In genomic region chr10:121705399-121706163, GRCm38 (mm10) we compare ENCODE assay signal across 15 mouse cellular contexts. TPM values are rescaled to one million over a fixed set of nuclear protein-coding genes. Genes with fewer than 3 reads are reported as not detected.
DNase-seq lines count a peak whose midpoint lies in the region; ATAC-seq lines count a peak whose summit lies in the region.
"Had no signal": no experiment of that assay in that cellular context is flagged by ENCODE, and none has a peak within 500 bp of the region (broad histone marks: within the 10 kb centered on the region; RNA-seq: fewer than 3 reads in every experiment).

No protein-coding gene starts in this region.

- no peaks in the 10 kb centered on the region for H3K4me1 ChIP-seq in heart, embryonic 10.5 days
- H3K4me1 ChIP-seq in forebrain, embryonic 10.5 days, result no peaks in the 10 kb centered on the region
- H3K4me1 ChIP-seq: embryonic facial prominence, embryonic 13.5 days; midbrain, embryonic 12.5 days; neural tube, embryonic 13.5 days had no signal

- peak; percentile 48 to 50 for DNase-seq in heart, adult 9 months (ENCODE audit: low spot score in 2 of 2)
- DNase-seq in heart, embryonic 10.5 days (ENCODE audit: low spot score), result no peak
- DNase-seq in NIH3T3 (ENCODE audit: low read depth), result peak; percentile 52
- peak; percentile 29 to 79 for DNase-seq in adrenal gland, postnatal 36 days
- peak; percentile 63 for DNase-seq in lung, postnatal 25 days (ENCODE audit: low spot score)
- no peak for DNase-seq in forebrain, embryonic 10.5 days (ENCODE audit: extremely low spot score, low spot score)
- no peak for DNase-seq in kidney, postnatal 25 days
- DNase-seq: cerebellum, postnatal 10 days; kidney, adult 11 months had no signal

- WGBS in heart, embryonic 10.5 days, result 73% methylated on average over 15 of the region's 15 CpGs
- WGBS in forebrain, embryonic 10.5 days, result 91% methylated on average over 15 of the region's 15 CpGs

- no peak overlapping the region for H3K4me3 ChIP-seq in heart, embryonic 10.5 days
- no peak overlapping the region for H3K4me3 ChIP-seq in forebrain, embryonic 10.5 days
- H3K4me3 ChIP-seq: embryonic facial prominence, embryonic 13.5 days; left cerebral cortex, adult 2 months; midbrain, embryonic 12.5 days; neural tube, embryonic 13.5 days had no signal

- no peaks in the 10 kb centered on the region for H3K9me3 ChIP-seq in heart, embryonic 10.5 days
- no peaks in the 10 kb centered on the region for H3K9me3 ChIP-seq in forebrain, embryonic 10.5 days
- H3K9me3 ChIP-seq: embryonic facial prominence, embryonic 13.5 days; midbrain, embryonic 12.5 days; neural tube, embryonic 13.5 days had no signal

- H3K27ac ChIP-seq in heart, embryonic 10.5 days, result no peak overlapping the region
- H3K27ac ChIP-seq in forebrain, embryonic 10.5 days, result no peak overlapping the region
- H3K27ac ChIP-seq: embryonic facial prominence, embryonic 13.5 days; left cerebral cortex, adult 2 months; liver, embryonic 14.5 days; midbrain, embryonic 12.5 days; neural tube, embryonic 13.5 days had no signal

- H3K36me3 ChIP-seq in heart, embryonic 10.5 days, result no peaks in the 10 kb centered on the region
- no peaks in the 10 kb centered on the region for H3K36me3 ChIP-seq in forebrain, embryonic 10.5 days (replicated peaks)
- H3K36me3 ChIP-seq: embryonic facial prominence, embryonic 13.5 days; midbrain, embryonic 12.5 days; neural tube, embryonic 13.5 days had no signal

- no peaks in the 10 kb centered on the region for H3K27me3 ChIP-seq in heart, embryonic 10.5 days (ENCODE audit: insufficient read depth, poor library complexity, severe bottlenecking)
- no peaks in the 10 kb centered on the region for H3K27me3 ChIP-seq in forebrain, embryonic 10.5 days (ENCODE audit: poor library complexity, severe bottlenecking)
- H3K27me3 ChIP-seq: embryonic facial prominence, embryonic 13.5 days; midbrain, embryonic 12.5 days; neural tube, embryonic 13.5 days had no signal

- ATAC-seq in erythroblast, adult 5-6 weeks (replicated peaks; ENCODE audit: low FRiP score, poor library complexity, severe bottlenecking), result no peak

RNA-seq across cellular contexts. Expression of gene BC048403, which starts 34.2 kb away (rescaled TPM):
- 3.1 and 3.9 TPM in 2 replicates for polyA plus RNA-seq in heart, embryonic 10.5 days (2016; fragmentation: Nextera tagmentation; extraction: Ambion mirVana)
- 10 to 100 TPM in 1 of 2 experiments, 1 to 10 TPM in 1; 9.0 to 13.3 TPM for total RNA-seq in adrenal gland, postnatal 36 days (2021)
- 2.7 and 3.8 TPM in 2 replicates for total RNA-seq in erythroblast, adult 5-6 weeks (2015; ENCODE audit: low replicate concordance)
- total RNA-seq in erythroblast, adult 5-6 weeks (2017; ENCODE audit: low replicate concordance), result 0.77 and 0.84 TPM in 2 replicates
- 3.3 and 3.5 TPM in 2 replicates for polyA plus RNA-seq in forebrain, embryonic 10.5 days (2016; fragmentation: Nextera tagmentation; extraction: Ambion mirVana)

Comparison
In these comparisons a context has a peak if more than half of its experiments do, and no peak if none do; other contexts are left out.
1. DNase-seq: peak in heart, adult 9 months (2 of 2), NIH3T3 (single experiment), adrenal gland, postnatal 36 days (2 of 2) and lung, postnatal 25 days (single experiment); none in heart, embryonic 10.5 days (single experiment), forebrain, embryonic 10.5 days (single experiment) and kidney, postnatal 25 days (0 of 2).